Mouse (Mus musculus) effector memory CD4-positive, alpha-beta T cell, adult 7 months (primary cell): ENCODE data around the gene Anapc16. TPM values are rescaled to one million over a fixed set of nuclear protein-coding genes. Genes with fewer than 3 reads are reported as not detected.

ENCODE experiments used
- polyA plus RNA-seq: library from polyadenylated mRNA; unstranded; fragments of 100-300 nt; shearing (Covaris generic); gene quantifications from one replicate; pipeline ENCODE4 v1.2.1, GENCODE M21; 2017

Gene Anapc16
- 53.5 TPM for polyA plus RNA-seq

DNA sequence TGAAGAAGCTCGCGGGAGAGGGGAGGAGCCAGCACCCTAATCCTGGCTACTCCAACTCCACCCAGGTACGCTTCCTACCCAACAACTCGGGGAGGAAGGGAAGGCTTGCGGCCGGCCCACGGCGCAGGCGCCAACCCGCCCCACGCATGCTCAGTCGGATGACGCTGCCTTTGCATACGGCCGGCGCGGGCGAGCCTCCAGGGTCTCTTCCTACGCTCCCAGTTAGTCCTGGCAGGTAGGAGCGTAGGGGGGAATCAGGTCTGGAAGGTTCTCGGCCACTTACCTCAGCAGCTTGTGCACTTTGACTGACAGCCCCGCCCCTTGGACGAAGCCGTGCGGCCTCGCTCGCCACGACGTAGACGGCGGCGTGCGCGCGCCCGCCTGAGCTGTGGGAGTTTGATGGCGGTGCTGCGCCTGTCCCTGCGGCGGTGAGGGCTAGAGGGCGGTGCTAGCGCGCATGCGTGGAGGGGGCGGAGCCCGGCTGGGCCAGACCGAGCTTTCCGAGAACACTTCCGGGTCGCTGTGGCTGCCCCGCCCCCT lies at the start of gene Anapc16, which contains the start of gene Ascc1:
Anapc16 (minus strand) TSS at position 463 of the 540 bp plus-strand sequence.
Ascc1 (plus strand) TSS at position 133 of the 540 bp plus-strand sequence.

DNA sequence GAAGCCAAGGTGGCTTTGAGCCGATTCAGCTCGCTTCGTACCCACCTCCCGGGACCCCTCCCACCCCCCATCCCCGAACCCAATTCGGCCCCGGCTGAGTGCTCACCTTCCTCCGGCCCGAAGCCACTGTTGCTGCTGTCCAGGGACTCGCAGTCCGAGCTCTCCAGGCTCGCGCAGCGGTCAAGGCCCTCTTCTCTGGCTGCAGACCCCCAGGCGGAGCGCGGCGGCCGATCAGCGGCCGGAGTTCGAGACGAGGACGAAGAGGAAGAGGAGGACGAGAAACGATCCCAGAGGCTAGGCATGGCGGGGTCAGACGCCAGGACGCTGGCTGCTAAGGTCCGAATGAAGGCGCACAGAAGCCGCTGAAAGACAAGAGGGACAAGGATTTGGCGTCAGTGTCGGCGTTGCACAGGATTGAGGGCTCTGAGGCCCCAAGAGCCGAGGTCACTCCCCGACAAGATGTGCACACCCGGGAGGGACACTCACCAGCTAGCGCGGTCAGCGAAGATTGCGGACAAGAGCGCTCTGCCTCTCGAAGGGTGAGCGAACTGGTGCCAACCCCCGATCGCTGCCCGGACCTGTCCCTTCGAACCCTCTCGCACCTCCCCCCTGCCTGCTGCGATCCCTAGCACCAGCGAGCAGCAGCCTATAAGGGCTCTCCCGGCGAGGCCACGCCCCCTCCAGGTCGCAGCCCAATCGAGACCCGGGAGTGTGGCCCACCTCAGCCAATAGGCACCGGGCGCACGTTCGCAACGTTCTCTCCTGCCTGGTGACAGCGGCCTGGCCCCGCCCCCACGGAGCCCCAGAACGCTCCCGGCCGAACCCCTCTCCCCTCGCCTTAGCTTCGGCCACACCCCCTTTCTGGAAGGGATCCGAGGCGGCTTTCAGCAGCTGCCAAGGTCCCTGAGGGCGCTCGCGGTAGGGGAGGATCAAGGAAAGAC lies 51.5 kb downstream of the Anapc16 start, which contains the start of gene Ddit4:
Ddit4 (minus strand) TSS at position 624 of the 941 bp plus-strand sequence.

Other genes with a start within 250 kb of the Anapc16 start
- 23.1 TPM for gene Dnajb12, start 123.6 kb downstream of the Anapc16 start, polyA plus RNA-seq
- gene Ddit4, start 51.3 kb downstream of the Anapc16 start, polyA plus RNA-seq = 13.4 TPM
- 30.2 TPM for gene Ascc1, start 330 bp downstream of the Anapc16 start, polyA plus RNA-seq
- 1.6 TPM for gene Spock2, start 103.1 kb upstream of the Anapc16 start, polyA plus RNA-seq
- 0.10 TPM for gene Chst3, start 216.1 kb upstream of the Anapc16 start, polyA plus RNA-seq